Mouse (Mus musculus) liver, embryonic 16.5 days (tissue): ENCODE data around the gene Magi2. TPM values are rescaled to one million over a fixed set of nuclear protein-coding genes. Genes with fewer than 3 reads are reported as not detected.

Experiments
- ATAC-seq: fragments of 200-750 bp; cut with Nextera tagmentation; 2 replicates; pipeline ENCODE4 v1.8.0; 2017; ENCODE audit warnings: low read depth, mild to moderate bottlenecking, moderate number of reproducible peaks, moderate library complexity
- H3K27ac ChIP-seq: fragments of 300-500 bp; sonication (generic); 2 replicates; pipeline ENCODE4 v1.5.1; 2014; ENCODE audit warnings: mild to moderate bottlenecking, low read length
- H3K27me3 ChIP-seq: fragments of 300-500 bp; sonication (generic); 2 replicates; pipeline ENCODE4 v1.6.1; 2014; ENCODE audit warnings: low read depth, low read length, mixed read lengths; ENCODE audit not compliant: control insufficient read depth, insufficient read depth
- H3K36me3 ChIP-seq: fragments of 300-500 bp; sonication (generic); 2 replicates; pipeline ENCODE4 v1.6.1; 2014; ENCODE audit warnings: mild to moderate bottlenecking; ENCODE audit not compliant: control insufficient read depth, insufficient read depth
- H3K4me1 ChIP-seq: fragments of 300-500 bp; sonication (generic); 2 replicates; pipeline ENCODE4 v1.6.1; 2014; ENCODE audit warnings: low read depth, low read length, mixed read lengths; ENCODE audit not compliant: control insufficient read depth
- H3K4me2 ChIP-seq: fragments of 300-500 bp; sonication (generic); 2 replicates; pipeline ENCODE4 v1.6.1; 2014; ENCODE audit warnings: low read depth, low read length, mixed read lengths
- H3K4me3 ChIP-seq: fragments of 300-500 bp; sonication (generic); 2 replicates; pipeline ENCODE4 v1.5.1; 2014; ENCODE audit warnings: low read depth, mild to moderate bottlenecking, low read length
- H3K9ac ChIP-seq: fragments of 300-500 bp; sonication (generic); 2 replicates; pipeline ENCODE4 v1.6.1; 2014; ENCODE audit warnings: low read depth, low read length
- H3K9me3 ChIP-seq: fragments of 300-500 bp; sonication (generic); replicated peaks from 2 replicates; pipeline ENCODE4 v1.6.1; 2016; ENCODE audit warnings: low read length; ENCODE audit not compliant: control insufficient read depth
- WGBS: fragments of 180-500 bp; shearing (Covaris S2); extraction: QIAGEN DNeasy Blood & Tissue Kit; methylation state at CpG from one replicate; pipeline ENCODE4 v1.1.7; 2014; ENCODE audit not compliant: insufficient replicate concordance; 5-methylcytosine and 5-hydroxymethylcytosine counted together
- polyA plus RNA-seq: library from polyadenylated mRNA; unstranded; fragments of >200 nt; fragmentation: Nextera tagmentation; extraction: Ambion mirVana; gene quantifications from 2 replicates; pipeline ENCODE4 v1.2.1, GENCODE M21; 2015

Magi2 gene
- polyA plus RNA-seq, 1 experiment from 2014 or later: 0.34 TPM

GRCm38 (mm10) chr5:20643741-20644140, 1416.9 kb downstream of the Magi2 start:
- H3K9ac ChIP-seq: no peak overlapping the region
- no peak overlapping the region for H3K27ac ChIP-seq
- no peak overlapping the region for H3K4me2 ChIP-seq
- no peak overlapping the region for H3K4me3 ChIP-seq
- no peaks in the 10 kb centered on the region for H3K9me3 ChIP-seq
- 42% methylated on average over 1 of the region's 1 CpGs for WGBS
- H3K4me1 ChIP-seq: no peaks in the 10 kb centered on the region
- no peak for ATAC-seq
- no peaks in the 10 kb centered on the region for H3K27me3 ChIP-seq
- H3K36me3 ChIP-seq: no peaks in the 10 kb centered on the region

GRCm38 (mm10) chr5:20646947-20647346, 1420.1 kb downstream of the Magi2 start:
- Histone ChIP-seq H3K4me1 (no peaks in the 10 kb centered on the region), H3K27me3 (no peaks in the 10 kb centered on the region), H3K36me3 (no peaks in the 10 kb centered on the region), H3K4me2 (no peak overlapping the region), H3K4me3 (no peak overlapping the region), H3K9ac (no peak overlapping the region), H3K9me3 (no peaks in the 10 kb centered on the region), H3K27ac (no peak overlapping the region)
- WGBS: 62% methylated on average over 3 of the region's 3 CpGs
- ATAC-seq: no peak

DNA sequence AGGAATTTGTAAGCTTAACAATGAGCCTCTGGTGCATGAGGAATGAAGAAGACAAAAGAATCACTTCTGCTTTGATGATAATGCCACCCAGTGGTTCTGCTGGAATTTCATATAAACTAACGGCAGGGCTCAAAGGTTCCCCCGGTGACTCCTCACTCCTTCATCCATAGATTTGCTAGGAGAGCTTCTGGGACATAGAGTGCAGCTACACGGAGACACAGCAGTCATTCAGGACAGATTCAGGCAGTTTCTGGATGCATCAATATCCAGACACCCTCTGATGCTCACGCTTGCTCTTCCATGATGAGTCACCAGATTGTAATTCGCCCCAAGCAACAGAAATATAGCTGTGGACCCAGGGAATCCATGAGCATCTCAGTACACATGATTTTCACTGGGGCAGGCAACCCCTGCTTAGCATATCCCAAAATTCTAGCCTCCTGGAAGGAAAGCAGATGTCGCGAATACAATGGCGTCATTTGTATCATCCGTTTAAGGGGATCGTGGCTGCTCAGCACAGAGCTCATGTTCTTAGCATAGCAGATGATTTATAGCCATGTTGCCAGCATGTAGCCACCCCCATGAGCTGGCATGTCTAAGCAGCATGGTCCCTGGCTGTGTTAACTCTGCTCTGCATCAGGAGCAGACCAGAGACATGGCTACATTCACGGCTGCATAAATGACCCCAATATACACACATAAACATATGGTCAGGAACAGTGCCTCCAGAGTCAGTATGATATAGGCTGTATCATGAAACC, 1426.8 kb downstream of the Magi2 start:
- H3K9ac ChIP-seq: no peak overlapping the region
- WGBS: 67% methylated on average over 11 of the region's 11 CpGs
- no peaks in the 10 kb centered on the region for H3K9me3 ChIP-seq
- H3K4me2 ChIP-seq: no peak overlapping the region
- no peaks in the 10 kb centered on the region for H3K27me3 ChIP-seq
- ATAC-seq: no peak
- H3K27ac ChIP-seq: no peak overlapping the region
- H3K36me3 ChIP-seq: no peaks in the 10 kb centered on the region
- no peaks in the 10 kb centered on the region for H3K4me1 ChIP-seq
- no peak overlapping the region for H3K4me3 ChIP-seq

DNA sequence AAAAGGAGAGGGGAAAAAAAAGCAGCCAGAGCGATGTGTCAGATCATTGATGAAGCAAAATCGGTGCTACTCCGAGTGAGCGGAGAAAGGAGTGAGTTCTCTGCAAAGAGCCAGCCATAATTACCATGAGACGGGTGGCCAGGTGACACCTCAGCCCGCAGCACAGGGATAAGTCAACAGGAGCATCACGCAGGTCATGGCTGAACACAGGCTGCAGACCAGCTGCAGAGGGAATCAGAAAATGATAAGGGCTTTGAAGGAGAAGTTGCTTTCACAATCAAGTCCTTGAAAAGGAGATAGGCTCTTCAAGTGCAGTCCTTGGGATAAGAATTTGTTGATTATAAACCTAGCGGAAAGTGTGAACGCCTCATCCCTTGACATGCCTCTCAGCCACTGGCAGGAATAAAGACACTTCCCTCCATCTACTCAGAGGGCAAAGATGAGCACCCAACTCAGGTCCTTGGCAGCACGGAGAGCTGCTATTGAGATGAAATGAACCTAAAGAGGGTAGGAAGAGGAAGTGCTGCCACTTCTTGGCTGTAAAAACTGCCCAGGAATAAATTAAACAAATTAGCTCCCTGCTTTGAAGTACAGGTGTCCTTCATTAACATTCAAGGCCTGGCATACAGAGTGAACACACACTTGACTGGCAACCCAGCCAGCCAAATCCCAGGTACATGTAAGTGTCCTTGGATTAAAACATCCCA, 1428.1 kb downstream of the Magi2 start:
- H3K9ac ChIP-seq: no peak overlapping the region
- no peaks in the 10 kb centered on the region for H3K36me3 ChIP-seq
- H3K27ac ChIP-seq: no peak overlapping the region
- no peak overlapping the region for H3K4me3 ChIP-seq
- no peaks in the 10 kb centered on the region for H3K9me3 ChIP-seq
- H3K4me1 ChIP-seq: no peaks in the 10 kb centered on the region
- no peaks in the 10 kb centered on the region for H3K27me3 ChIP-seq
- 55% methylated on average over 10 of the region's 10 CpGs for WGBS
- H3K4me2 ChIP-seq: no peak overlapping the region
- ATAC-seq: no peak

GRCm38 (mm10) chr5:20657056-20657455, 1430.2 kb downstream of the Magi2 start:
- 63% methylated on average over 5 of the region's 5 CpGs for WGBS
- no peaks in the 10 kb centered on the region for H3K9me3 ChIP-seq
- no peak overlapping the region for H3K4me2 ChIP-seq
- H3K27me3 ChIP-seq: no peaks in the 10 kb centered on the region
- no peak overlapping the region for H3K27ac ChIP-seq
- no peak for ATAC-seq
- H3K4me3 ChIP-seq: no peak overlapping the region
- H3K4me1 ChIP-seq: no peaks in the 10 kb centered on the region
- H3K36me3 ChIP-seq: no peaks in the 10 kb centered on the region
- no peak overlapping the region for H3K9ac ChIP-seq

GRCm38 (mm10) chr5:20667601-20668000, 1440.8 kb downstream of the Magi2 start:
- Histone ChIP-seq H3K9me3 (no peaks in the 10 kb centered on the region), H3K36me3 (no peaks in the 10 kb centered on the region), H3K9ac (no peak overlapping the region), H3K4me3 (no peak overlapping the region), H3K4me2 (no peak overlapping the region), H3K27me3 (no peaks in the 10 kb centered on the region), H3K27ac (no peak overlapping the region), H3K4me1 (no peaks in the 10 kb centered on the region)
- 77% methylated on average over 8 of the region's 8 CpGs for WGBS
- no peak for ATAC-seq

- H3K4me2 ChIP-seq: no peak overlapping the region
- H3K4me3 ChIP-seq: no peak overlapping the region
- no peak overlapping the region for H3K9ac ChIP-seq
- H3K36me3 ChIP-seq: no peaks in the 10 kb centered on the region
- no peak overlapping the region for H3K27ac ChIP-seq
- H3K27me3 ChIP-seq: no peaks in the 10 kb centered on the region
- H3K9me3 ChIP-seq: no peaks in the 10 kb centered on the region
- no peaks in the 10 kb centered on the region for H3K4me1 ChIP-seq
- no peak for ATAC-seq
- WGBS: 68% methylated on average over 10 of the region's 10 CpGs
Measured at GRCm38 (mm10) chr5:20668736-20669355, 1442.0 kb downstream of the Magi2 start.

- H3K4me2 ChIP-seq: no peak overlapping the region
- H3K27ac ChIP-seq: no peak overlapping the region
- 60% methylated on average over 5 of the region's 5 CpGs for WGBS
- no peaks in the 10 kb centered on the region for H3K9me3 ChIP-seq
- H3K4me3 ChIP-seq: no peak overlapping the region
- H3K9ac ChIP-seq: no peak overlapping the region
- no peaks in the 10 kb centered on the region for H3K36me3 ChIP-seq
- ATAC-seq: no peak
- H3K27me3 ChIP-seq: no peaks in the 10 kb centered on the region
- H3K4me1 ChIP-seq: no peaks in the 10 kb centered on the region
Measured at GRCm38 (mm10) chr5:20669456-20669855, 1442.6 kb downstream of the Magi2 start.

DNA sequence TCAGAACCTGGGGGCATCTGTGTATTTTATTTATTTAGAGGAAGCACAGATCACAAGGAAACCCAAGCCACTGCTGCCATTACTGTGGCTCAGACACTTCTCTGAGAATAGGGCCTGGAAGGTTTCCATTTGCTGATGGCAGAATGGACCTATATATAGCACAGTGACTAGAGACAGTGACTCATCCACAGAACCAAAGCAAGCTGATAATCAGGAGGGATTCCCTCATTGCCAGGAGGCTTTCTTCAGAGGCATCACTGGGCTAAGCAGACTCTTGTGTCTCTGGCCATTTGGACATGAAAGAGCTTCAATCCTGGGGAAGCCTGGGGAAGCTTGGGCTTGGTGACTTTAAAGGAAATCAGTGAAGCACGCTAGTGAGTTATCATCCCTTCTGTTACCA, 1445.0 kb downstream of the Magi2 start:
- WGBS: 23% methylated on average over 1 of the region's 1 CpGs
- no peaks in the 10 kb centered on the region for H3K4me1 ChIP-seq
- H3K36me3 ChIP-seq: no peaks in the 10 kb centered on the region
- no peak overlapping the region for H3K4me3 ChIP-seq
- H3K27ac ChIP-seq: no peak overlapping the region
- no peak overlapping the region for H3K4me2 ChIP-seq
- ATAC-seq: no peak
- H3K9ac ChIP-seq: no peak overlapping the region
- no peaks in the 10 kb centered on the region for H3K27me3 ChIP-seq
- H3K9me3 ChIP-seq: no peaks in the 10 kb centered on the region
